Mouse (Mus musculus): ENCODE measurements around the gene Dcaf10.
A peak's percentile ranks its signal among the peaks of the same experiment; 100 is the strongest.
"Not testable (repeated sequence)": the region's sequence is repeated elsewhere in the genome, so short reads cannot be mapped to it uniquely, and the experiment has no call there.

Gene Dcaf10

DNA sequence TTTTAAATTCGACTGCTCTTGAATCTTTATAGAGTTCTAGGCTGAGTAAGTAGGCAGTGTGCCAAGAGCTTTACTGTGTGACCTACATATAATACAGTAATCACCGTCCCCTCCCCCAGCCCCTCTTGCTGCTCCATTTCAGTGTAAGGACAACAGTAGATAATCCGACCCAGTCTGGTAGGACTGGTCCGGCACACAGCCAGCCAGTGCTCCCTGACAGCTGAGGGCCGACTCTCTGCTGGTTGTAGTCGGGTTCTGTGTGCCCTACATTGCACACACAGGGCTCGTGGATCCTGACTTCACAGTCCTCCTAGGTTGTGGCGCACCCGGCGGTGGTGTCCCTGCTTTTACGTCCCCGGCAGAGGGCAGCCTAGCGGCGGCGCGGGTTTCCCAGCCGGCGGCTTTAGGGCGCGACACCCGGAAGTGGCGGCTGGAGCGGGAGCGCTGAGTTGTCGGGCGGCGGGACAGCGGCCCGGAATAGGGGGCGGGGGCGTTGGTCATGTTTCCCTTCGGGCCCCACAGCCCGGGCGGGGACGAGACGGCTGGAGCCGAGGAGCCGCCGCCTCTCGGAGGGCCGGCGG is at the start of gene Dcaf10:
Dcaf10 (plus strand) TSS at position 433 of the 581 bp plus-strand sequence.
- peak; percentile 92 for DNase-seq

DNA sequence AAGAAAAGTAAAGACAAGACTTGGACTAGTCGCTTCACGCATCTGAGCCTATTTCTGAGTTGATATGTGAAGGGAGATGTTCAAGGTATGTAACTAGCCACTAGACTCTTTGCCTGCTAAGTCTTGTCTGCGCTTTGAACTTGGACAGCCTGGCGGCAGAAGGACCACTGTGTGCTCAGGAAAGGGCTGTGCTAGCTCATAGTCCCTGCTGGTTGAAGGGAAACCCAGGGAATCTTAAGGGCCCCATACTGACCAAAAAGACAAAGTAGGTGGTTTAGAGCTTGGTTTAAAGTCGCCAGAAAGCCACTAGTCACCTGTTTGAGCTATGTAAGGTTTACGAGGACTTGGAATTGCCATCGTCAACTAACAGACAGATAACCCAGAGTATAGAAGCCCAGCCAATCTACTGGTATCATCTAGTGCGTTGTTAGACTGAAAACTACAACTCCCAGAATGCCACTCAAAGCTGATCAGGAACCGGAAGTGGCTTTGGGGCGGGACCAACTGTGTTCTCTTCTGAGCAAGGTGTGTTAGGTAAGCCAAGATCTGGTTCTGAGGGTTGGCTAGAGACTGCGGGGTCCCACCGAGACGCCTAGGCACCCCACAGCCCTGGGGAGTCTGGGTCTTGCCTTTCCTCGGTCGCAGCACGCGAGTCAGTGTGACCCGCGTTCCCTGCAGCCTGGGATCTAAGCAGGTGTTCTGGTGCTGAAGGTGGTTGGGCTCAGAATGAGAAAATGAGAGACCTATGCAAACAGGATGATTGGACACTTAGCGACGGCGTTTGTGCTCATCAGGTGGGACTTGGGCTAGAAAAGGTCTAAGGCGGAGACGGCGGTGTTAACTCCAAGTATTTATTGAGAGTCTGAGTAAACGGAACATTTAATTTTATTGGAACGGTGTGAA is 45.0 kb upstream of the Dcaf10 start, which contains the start of gene Trmt10b:
Trmt10b (plus strand) TSS at position 466 of the 903 bp plus-strand sequence.
- DNase-seq = peak; percentile 77

GRCm38 (mm10) chr4:45305536-45305935 is 36.4 kb upstream of the Dcaf10 start:
- DNase-seq = no peak

DNA sequence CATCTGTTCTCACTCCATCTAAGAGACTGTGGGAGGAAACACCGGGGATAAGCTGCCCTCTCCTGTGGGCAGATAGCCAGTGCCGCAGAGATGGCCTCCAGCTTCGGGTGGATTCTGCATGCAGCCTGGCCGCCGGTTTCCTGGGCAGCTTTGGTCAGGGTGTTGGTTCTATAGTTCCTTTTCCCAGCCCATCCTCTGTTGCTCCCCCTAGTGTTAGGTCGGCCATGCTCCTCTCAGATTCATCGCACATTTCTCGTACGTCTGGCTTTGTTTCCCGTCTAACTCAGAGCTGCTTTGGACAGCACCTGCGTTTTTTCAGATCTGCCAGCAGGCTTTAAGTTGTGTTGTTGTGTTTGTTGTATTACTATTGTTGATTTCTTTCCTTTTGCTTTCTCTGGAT is 33.9 kb upstream of the Dcaf10 start:
- no peak for DNase-seq

GRCm38 (mm10) chr4:45308606-45309005 is 33.3 kb upstream of the Dcaf10 start:
- DNase-seq = no peak

DNA sequence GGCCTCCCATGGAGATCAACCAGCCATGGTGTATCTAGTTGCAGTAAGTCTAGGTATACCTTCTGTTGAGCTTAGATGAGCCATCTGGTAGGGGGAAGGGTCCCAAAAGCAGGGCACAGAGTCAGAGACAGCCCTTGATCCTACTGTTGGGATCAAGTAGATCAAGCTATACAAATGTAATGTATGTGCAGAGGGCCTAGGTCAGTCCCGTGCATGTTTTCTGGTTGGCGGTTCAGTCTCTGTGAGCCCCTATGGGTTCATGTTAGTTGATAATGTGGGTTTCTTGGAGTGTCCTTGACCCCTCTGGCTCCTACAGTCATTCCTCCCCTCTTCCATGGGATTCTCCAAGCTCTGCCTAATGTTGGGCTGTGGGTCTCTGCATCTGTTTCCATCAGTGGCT is 30.8 kb upstream of the Dcaf10 start:
- DNase-seq = no peak

DNA sequence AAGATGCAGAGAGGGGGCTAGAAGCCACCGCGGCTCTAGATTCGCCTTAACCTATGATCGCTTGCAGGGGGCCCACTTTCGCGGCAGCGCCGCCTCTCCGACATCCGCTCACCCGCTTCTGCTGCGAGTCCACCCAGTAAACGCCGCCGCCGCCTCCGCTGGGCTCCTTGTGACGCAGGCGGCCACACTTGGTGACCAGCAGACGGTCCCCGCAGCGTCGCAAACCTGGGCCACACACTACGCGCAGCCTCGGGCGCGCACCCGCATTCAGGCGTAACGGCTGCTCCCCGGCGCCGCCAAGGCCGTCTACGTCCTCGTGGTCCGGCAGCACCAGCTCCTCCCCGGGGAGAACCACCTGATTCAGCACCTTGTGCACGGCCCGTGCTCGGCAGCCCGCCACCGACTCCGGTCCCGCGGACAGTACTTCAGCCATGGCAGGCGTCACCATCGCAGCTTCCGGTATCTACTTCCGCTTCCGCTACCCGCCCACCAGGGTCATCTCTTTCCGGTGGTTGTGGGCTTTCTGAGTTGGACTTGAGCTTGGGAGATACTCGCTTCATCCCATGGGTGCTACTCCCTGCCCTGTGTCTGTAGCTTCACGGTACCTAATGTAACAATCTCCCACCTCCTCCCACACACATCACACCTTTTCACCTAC is 21.6 kb upstream of the Dcaf10 start:
- DNase-seq = peak; percentile 88

DNA sequence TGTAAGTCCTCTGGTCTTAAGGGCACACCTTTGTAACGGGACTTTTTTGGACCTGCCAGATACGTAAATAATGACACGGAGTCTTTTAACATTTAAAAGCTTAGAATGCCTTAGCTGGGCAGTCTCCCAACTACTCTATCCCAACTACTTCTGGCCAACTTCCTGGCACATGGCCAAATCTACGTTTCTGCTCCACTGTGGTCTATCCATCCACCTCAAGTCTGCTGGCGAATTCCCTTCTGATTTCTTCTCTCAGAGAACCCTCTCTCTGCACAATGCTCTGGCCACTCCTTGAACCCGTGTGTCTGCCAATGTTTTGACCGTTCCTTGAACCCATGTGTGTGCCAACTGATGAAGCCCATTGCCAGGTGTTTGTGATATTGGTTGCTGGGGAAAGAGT is 10.8 kb upstream of the Dcaf10 start:
- DNase-seq = no peak

DNA sequence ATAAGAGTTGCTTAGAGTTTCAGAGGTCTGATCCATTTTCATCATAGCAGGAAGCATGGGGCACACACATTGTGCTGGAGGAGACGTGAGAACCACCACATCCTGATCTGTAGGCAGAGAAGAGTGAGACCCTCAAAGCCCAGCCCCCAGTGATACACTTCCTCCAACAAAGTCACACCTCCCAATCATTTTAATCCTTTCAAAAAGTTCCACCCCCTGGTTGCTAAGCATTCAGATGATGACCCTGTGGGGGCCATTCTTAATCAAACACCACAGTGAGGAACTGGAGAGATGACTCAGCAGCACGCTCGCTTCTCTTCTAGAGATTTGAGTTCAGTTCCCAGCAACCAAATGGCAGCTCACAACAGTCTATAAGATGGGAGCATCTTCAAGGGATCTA is 9.4 kb upstream of the Dcaf10 start:
- no peak for DNase-seq

- no peak for DNase-seq
These were observed 675 bp upstream of the Dcaf10 start for GRCm38 (mm10) chr4:45341226-45341625.

DNA sequence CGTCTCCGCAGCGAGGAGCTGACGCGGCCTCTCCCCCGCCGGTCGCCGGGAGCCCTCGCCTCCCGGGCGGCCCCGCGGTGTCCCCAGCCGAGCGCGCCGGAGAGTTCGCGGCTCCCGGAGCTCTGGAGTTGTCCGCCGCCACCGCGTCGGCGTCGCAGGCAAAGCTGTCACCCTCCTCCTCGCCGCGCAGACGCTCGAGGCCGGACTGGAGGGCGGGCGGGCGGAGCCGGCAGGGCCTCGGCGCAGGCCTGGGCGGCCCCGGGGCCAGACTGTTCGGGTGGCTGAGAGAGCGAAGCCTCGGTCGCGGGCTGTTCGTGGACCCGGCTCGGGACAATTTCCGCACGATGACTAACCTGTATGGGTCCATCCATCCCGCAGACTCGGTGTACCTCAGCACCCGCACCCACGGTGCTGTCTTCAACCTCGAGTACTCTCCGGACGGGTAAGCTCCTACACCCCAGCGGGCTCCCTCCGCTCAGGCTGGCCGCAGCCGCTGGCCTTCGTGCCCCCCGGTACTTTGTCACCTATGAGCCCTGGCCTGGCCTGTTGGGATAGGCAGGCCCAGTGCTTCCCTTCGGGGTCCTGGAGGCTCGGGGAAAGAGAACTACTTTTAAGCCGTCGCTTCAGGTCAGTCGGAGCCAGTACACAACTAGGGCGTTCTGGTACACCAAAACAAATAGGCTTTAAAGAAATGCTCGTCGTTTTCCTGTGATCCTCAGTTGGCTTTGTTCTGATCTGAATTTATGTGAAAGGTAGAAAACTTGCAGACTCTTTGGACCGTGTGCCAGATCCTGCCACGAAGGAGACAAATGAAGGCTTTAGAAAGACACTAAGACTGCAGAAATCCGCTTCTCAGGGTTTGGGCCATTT is 620 bp downstream of the Dcaf10 start, which contains the start of gene Exosc3:
Exosc3 (minus strand) TSS at position 447 of the 870 bp plus-strand sequence.
- DNase-seq = no peak

DNA sequence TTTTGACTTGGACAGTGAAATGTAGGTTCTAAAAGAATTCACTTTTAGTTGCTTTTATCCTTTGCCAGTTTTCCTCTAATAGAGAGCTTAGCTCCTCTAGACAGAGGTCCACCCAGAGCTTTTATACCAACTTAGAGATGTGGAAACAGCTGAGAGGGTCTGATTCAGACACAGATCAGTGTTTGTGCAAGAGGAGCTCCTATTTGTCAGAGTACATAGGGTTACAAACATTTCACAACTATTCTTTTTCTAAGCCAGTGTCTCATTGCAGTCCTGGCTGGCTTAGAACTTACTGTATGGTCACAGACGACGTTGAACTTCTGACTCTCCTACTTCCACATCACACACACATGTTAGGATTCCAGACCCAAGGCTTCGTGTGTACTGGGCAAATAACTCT is 14.8 kb downstream of the Dcaf10 start:
- DNase-seq = no peak

- DNase-seq = no peak
These were observed 29.4 kb downstream of the Dcaf10 start for GRCm38 (mm10) chr4:45371261-45371660.

DNA sequence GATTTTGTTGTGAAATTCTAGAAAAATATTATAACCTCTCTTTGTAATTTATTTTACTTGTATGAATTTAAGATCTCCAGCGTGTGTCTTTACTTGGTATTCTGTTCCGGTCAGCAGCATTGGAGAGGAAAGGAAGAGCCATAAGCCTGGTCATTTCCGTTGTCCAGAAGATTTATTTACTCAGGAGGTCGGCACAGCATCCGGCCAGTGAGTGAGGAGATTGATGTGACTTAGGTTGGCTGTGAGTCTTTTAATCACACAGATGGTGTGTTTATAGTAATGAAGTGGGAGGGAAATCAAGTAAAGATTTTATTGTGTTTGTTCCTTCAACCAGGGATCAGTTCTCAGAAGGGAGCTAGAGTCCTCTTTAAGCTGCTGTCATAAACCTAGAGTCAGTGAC is 33.0 kb downstream of the Dcaf10 start:
- no peak for DNase-seq

GRCm38 (mm10) chr4:45376573-45376972 is 34.7 kb downstream of the Dcaf10 start:
- DNase-seq = no peak

DNA sequence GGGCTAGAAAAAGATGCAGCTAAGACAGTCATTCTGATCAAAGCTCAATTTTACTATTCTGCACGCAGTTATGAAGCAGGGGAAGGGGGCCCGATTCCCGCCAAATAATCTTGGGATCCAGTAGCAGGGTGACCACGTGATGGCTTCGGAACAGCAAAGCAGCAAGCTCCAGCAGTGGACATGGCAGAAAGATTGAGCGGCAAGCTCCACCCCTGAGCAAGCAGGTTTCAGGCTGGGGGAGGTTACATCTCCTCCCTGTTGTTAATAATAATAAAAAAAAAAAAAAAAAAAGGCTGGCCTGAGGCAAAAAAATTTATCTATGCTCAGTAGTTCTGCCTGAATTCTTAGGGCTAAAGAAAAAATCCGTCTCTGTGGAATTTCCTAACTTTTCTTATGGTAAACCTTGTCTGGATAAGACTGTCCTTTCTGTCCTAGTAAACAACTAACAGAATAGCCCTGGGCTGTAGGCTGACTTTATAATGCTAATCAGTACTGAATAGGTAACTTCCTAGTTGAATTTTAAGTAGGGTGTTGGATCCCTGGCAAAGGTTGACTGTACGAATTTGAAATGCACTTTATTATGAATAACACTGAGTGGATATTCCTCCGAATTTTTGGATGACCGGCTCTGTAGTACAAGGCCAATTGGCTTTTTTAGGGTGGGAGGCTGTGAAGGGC is 39.1 kb downstream of the Dcaf10 start:
- not testable (repeated sequence) for DNase-seq

- DNase-seq = not testable (repeated sequence)
These were observed 40.2 kb downstream of the Dcaf10 start for GRCm38 (mm10) chr4:45382133-45382532.

- DNase-seq = not testable (repeated sequence)
These were observed 45.4 kb downstream of the Dcaf10 start for GRCm38 (mm10) chr4:45387296-45387695.

GRCm38 (mm10) chr4:45392099-45392498 is 50.2 kb downstream of the Dcaf10 start:
- DNase-seq = no peak

- no peak for DNase-seq
These were observed 50.7 kb downstream of the Dcaf10 start for GRCm38 (mm10) chr4:45392572-45392971.

- DNase-seq = no peak
These were observed 51.1 kb downstream of the Dcaf10 start for GRCm38 (mm10) chr4:45392994-45393393.

- DNase-seq = no peak
These were observed 51.8 kb downstream of the Dcaf10 start for GRCm38 (mm10) chr4:45393658-45394057.

Data from right cerebral cortex, postnatal 25 days (tissue).